Comparison of ENCODE assay signal across 21 mouse cellular contexts in genomic region chr2:91912616-91913015, GRCm38 (mm10). TPM values are rescaled to one million over a fixed set of nuclear protein-coding genes. Genes with fewer than 3 reads are reported as not detected.
"Had no signal": no experiment of that assay in that cellular context is flagged by ENCODE, and none has a peak within 500 bp of the region (broad histone marks: within the 10 kb centered on the region; RNA-seq: fewer than 3 reads in every experiment).

No protein-coding gene starts in this region.

- H3K9ac ChIP-seq: liver, embryonic 14.5 days; lung, embryonic 14.5 days; midbrain, embryonic 12.5 days; neural tube, embryonic 13.5 days; neural tube, embryonic 15.5 days had no signal

- H3K9me3 ChIP-seq: megakaryocyte, embryonic 14.5 days; midbrain, embryonic 12.5 days; neural tube, embryonic 13.5 days; neural tube, embryonic 15.5 days had no signal

- H3K4me2 ChIP-seq: lung, embryonic 14.5 days; midbrain, embryonic 12.5 days; neural tube, embryonic 13.5 days; neural tube, embryonic 15.5 days had no signal

- ATAC-seq: midbrain, embryonic 16.5 days had no signal

- H3K4me1 ChIP-seq: midbrain, embryonic 12.5 days; neural tube, embryonic 13.5 days; neural tube, embryonic 15.5 days had no signal

- DNase-seq: lung, adult 18-20 months; lung, embryonic 14.5 days; lung, postnatal 10 days; lung, postnatal 4 days; midbrain, embryonic 14.5 days; retina, postnatal 1 day; right cerebral cortex, adult 18-20 months; right cerebral cortex, postnatal 25 days; thymus, adult 2 months; thymus, postnatal 25 days; thymus, postnatal 4 days had no signal

- H3K4me3 ChIP-seq: megakaryocyte, embryonic 14.5 days; midbrain, embryonic 12.5 days; myocyte; neural tube, embryonic 13.5 days; neural tube, embryonic 15.5 days had no signal

- H3K27me3 ChIP-seq: megakaryocyte, embryonic 14.5 days; midbrain, embryonic 12.5 days; neural tube, embryonic 13.5 days; neural tube, embryonic 15.5 days had no signal

- H3K27ac ChIP-seq: liver, embryonic 14.5 days; midbrain, embryonic 12.5 days; neural tube, embryonic 13.5 days; neural tube, embryonic 15.5 days had no signal

RNA-seq across cellular contexts. Expression of gene Gm9821, which starts 32.9 kb away (rescaled TPM):
- polyA plus RNA-seq: midbrain, embryonic 16.5 days; spleen, adult 2 months; testis, adult 2 months; urinary bladder, adult 2 months had no signal
